Mouse (Mus musculus) CH12.LX (cell line): ENCODE measurements around the gene B3gnt3. TPM values are rescaled to one million over a fixed set of nuclear protein-coding genes. Genes with fewer than 3 reads are reported as not detected.

Experiments used
- DNase-seq: peaks from one replicate; pipeline ENCODE4 v3.0.0-alpha.2; 2013; ENCODE audit errors: extremely low read depth
- H3K27ac ChIP-seq: 2 replicates; pipeline ENCODE4 v1.5.1; 2012; ENCODE audit warnings: low read depth, mild to moderate bottlenecking, control low read depth, moderate library complexity; ENCODE audit not compliant: insufficient read depth
- H3K27me3 ChIP-seq: replicated peaks from 2 replicates; pipeline ENCODE3; 2012; ENCODE audit warnings: inconsistent platforms
- H3K36me3 ChIP-seq, 2 experiments: replicated peaks in 1 of 2; 2 replicates each; pipeline versions ENCODE3 to v1.6.1; 2012; ENCODE audit warnings: inconsistent platforms in 1 of 2, low read length in 1 of 2, mild to moderate bottlenecking in 1 of 2, mixed read lengths in 1 of 2, moderate library complexity in 1 of 2; ENCODE audit not compliant: control insufficient read depth in 1 of 2, insufficient read depth in 1 of 2
- H3K4me1 ChIP-seq, 2 experiments: 2 replicates each; pipeline ENCODE4 v1.6.1; 2012; ENCODE audit warnings: inconsistent platforms in 1 of 2, moderate library complexity in 1 of 2; ENCODE audit not compliant: insufficient read depth in 2 of 2, control insufficient read depth in 1 of 2
- H3K4me2 ChIP-seq: 2 replicates; pipeline ENCODE4 v1.6.1; 2012; ENCODE audit warnings: low read depth, mild to moderate bottlenecking, control low read depth; ENCODE audit not compliant: poor library complexity, insufficient read depth, severe bottlenecking
- H3K4me3 ChIP-seq, 3 experiments: fragments of 150-350 bp in 1 of 3; sonication (generic) in 1 of 3; replicated peaks in 1 of 3; 2 replicates each; pipeline versions ENCODE3 to v1.5.1; 2011 to 2012; ENCODE audit warnings: low read depth in 2 of 3, low read length in 2 of 3, mild to moderate bottlenecking in 2 of 3, moderate library complexity in 2 of 3, control low read depth in 1 of 3, improper control_type of control experiment in 1 of 3, inconsistent platforms in 1 of 3, mixed read lengths in 1 of 3; ENCODE audit not compliant: poor library complexity in 1 of 3
- H3K79me2 ChIP-seq: replicated peaks from 2 replicates; pipeline ENCODE4 v1.6.1; 2012; ENCODE audit warnings: mild to moderate bottlenecking, moderate library complexity; ENCODE audit not compliant: control insufficient read depth, poor library complexity, insufficient read depth, severe bottlenecking; ENCODE audit errors: extremely low read depth
- H3K9ac ChIP-seq: 2 replicates; pipeline ENCODE4 v1.6.1; 2012; ENCODE audit warnings: low read depth, mild to moderate bottlenecking, control low read depth, moderate library complexity; ENCODE audit not compliant: insufficient read depth
- H3K9me3 ChIP-seq: replicated peaks from 2 replicates; pipeline ENCODE3; 2012; ENCODE audit warnings: low read length, inconsistent platforms, mixed read lengths
- BHLHE40 ChIP-seq: IDR thresholded peaks from 2 replicates; pipeline ENCODE4 v1.6.1; 2011; ENCODE audit warnings: mild to moderate bottlenecking, low read depth, low read length, improper control_type of control experiment
- CHD2 ChIP-seq: IDR thresholded peaks from 2 replicates; pipeline ENCODE4 v1.6.1; 2011; ENCODE audit warnings: low read length, improper control_type of control experiment
- EP300 ChIP-seq: IDR thresholded peaks from 2 replicates; pipeline ENCODE4 v1.6.1; 2011; ENCODE audit warnings: low read length, improper control_type of control experiment
- IRF4 ChIP-seq: IDR thresholded peaks from 2 replicates; pipeline ENCODE4 v1.6.1; 2014; ENCODE audit warnings: low read depth, mild to moderate bottlenecking, inconsistent platforms, low read length, improper control_type of control experiment
- KAT2A ChIP-seq: IDR thresholded peaks from 2 replicates; pipeline ENCODE4 v1.6.1; 2012; ENCODE audit warnings: low read length, improper control_type of control experiment, inconsistent platforms; ENCODE audit not compliant: insufficient replicate concordance
- MAFK ChIP-seq: IDR thresholded peaks from 2 replicates; pipeline ENCODE4 v1.6.1; 2011; ENCODE audit warnings: low read length, improper control_type of control experiment; ENCODE audit not compliant: insufficient replicate concordance
- MAZ ChIP-seq: IDR thresholded peaks from 2 replicates; pipeline ENCODE4 v1.6.1; 2012; ENCODE audit warnings: low read depth, mild to moderate bottlenecking, inconsistent platforms, low read length, improper control_type of control experiment, moderate library complexity
- RAD21 ChIP-seq: IDR thresholded peaks from 2 replicates; pipeline ENCODE4 v1.6.1; 2011; ENCODE audit warnings: low read depth, mild to moderate bottlenecking, low read length, improper control_type of control experiment, moderate library complexity
- SIN3A ChIP-seq: IDR thresholded peaks from 2 replicates; pipeline ENCODE4 v1.6.1; 2012; ENCODE audit warnings: low read length, improper control_type of control experiment, inconsistent platforms
- SMC3 ChIP-seq: IDR thresholded peaks from 2 replicates; pipeline ENCODE4 v1.6.1; 2011; ENCODE audit warnings: low read depth, low read length, improper control_type of control experiment
- TBP ChIP-seq: conservative IDR thresholded peaks from 2 replicates; pipeline ENCODE4 v1.6.1; 2011; ENCODE audit warnings: low read depth, low read length, improper control_type of control experiment
- TCF12 ChIP-seq: IDR thresholded peaks from 2 replicates; pipeline ENCODE4 v1.6.1; 2014; ENCODE audit warnings: low read depth, mild to moderate bottlenecking, inconsistent platforms, low read length, improper control_type of control experiment
- ZC3H11A ChIP-seq: IDR thresholded peaks from 2 replicates; pipeline ENCODE4 v1.6.1; 2012; ENCODE audit warnings: low read depth, mild to moderate bottlenecking, inconsistent platforms, low read length, improper control_type of control experiment
- ZKSCAN1 ChIP-seq: IDR thresholded peaks from 2 replicates; pipeline ENCODE4 v1.6.1; 2012; ENCODE audit warnings: low read depth, inconsistent platforms, low read length, improper control_type of control experiment, borderline replicate concordance
- ZNF384 ChIP-seq: IDR thresholded peaks from 2 replicates; pipeline ENCODE4 v1.6.1; 2012; ENCODE audit warnings: low read depth, low read length, improper control_type of control experiment, inconsistent platforms
- dilution Hi-C: fragments of 300-500 bp; cut with MboI; formaldehyde crosslinking; loops from 2 replicates; pipeline ENCODE4 v1.14.3; 2020; ENCODE audit warnings: low sequenced_read_pairs; ENCODE audit not compliant: extremely low pct_unique_long_range_greater_than_20kb, extremely low pct_ligation_motif_present
- in situ Hi-C: fragments of 300-500 bp; cut with MboI; formaldehyde crosslinking; loops from 3 replicates; pipeline ENCODE4 v1.14.3; 2019; ENCODE audit warnings: low sequenced_read_pairs, low pct_ligation_motif_present, low pct_unique_long_range_greater_than_20kb, mixed read lengths
- polyA plus RNA-seq: library from polyadenylated mRNA; unstranded; fragments of >175 nt; gene quantifications from 2 replicates; pipeline ENCODE4 v1.2.1, GENCODE M21; 2012; ENCODE audit warnings: low read depth; ENCODE audit not compliant: insufficient read length
- total RNA-seq, 2 experiments: library from RNA; depleted of rRNA; stranded (reverse); fragments of 300-350 nt in 1 of 2; fragments of >200 nt in 1 of 2; gene quantifications; 2 replicates each; pipeline ENCODE4 v1.2.3; 2012 to 2014

B3gnt3 gene
- total and polyA plus RNA-seq, 3 experiments, result 0.24 to 0.98 TPM; not detected in 1

DNA sequence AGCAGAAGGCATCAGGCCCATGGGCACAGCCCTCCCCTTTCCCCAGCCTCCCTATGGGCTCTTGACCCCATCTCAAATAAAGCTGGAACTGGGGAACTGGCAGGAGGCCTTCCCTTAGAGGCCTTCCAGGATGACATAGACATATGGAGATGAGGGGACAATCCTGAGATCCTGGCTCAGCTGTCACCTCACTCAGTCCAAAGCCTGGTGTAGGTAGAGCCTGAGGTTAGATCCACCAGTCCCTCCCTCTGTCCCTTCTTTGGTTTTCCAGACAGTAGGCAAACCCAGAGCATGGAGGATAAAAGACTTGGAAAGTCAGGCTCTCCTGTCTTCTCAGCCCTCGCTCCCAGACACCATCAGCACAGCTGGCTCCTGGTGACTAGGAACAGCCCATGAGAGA, 34.7 kb downstream of the B3gnt3 start:
- TF ChIP-seq ZNF384 (no peak), SMC3 (no peak), TBP (no peak), ZKSCAN1 (no peak)
- dilution Hi-C loops (no loop called here), in situ Hi-C loops (no loop called here)
- H3K27me3 ChIP-seq, result peaks cover 39% of the 10 kb centered on the region
- DNase-seq, result no peak
- no peaks in the 10 kb centered on the region for H3K9me3 ChIP-seq
- no peak overlapping the region for H3K27ac ChIP-seq
- H3K79me2 ChIP-seq, result no peaks in the 10 kb centered on the region
- no peaks in the 10 kb centered on the region for H3K36me3 ChIP-seq
- H3K4me3 ChIP-seq, result no peak overlapping the region
- no peak overlapping the region for H3K9ac ChIP-seq
- no peak overlapping the region for H3K4me2 ChIP-seq
- peaks cover 23 to 49% of the 10 kb centered on the region in 2 experiments for H3K4me1 ChIP-seq

DNA sequence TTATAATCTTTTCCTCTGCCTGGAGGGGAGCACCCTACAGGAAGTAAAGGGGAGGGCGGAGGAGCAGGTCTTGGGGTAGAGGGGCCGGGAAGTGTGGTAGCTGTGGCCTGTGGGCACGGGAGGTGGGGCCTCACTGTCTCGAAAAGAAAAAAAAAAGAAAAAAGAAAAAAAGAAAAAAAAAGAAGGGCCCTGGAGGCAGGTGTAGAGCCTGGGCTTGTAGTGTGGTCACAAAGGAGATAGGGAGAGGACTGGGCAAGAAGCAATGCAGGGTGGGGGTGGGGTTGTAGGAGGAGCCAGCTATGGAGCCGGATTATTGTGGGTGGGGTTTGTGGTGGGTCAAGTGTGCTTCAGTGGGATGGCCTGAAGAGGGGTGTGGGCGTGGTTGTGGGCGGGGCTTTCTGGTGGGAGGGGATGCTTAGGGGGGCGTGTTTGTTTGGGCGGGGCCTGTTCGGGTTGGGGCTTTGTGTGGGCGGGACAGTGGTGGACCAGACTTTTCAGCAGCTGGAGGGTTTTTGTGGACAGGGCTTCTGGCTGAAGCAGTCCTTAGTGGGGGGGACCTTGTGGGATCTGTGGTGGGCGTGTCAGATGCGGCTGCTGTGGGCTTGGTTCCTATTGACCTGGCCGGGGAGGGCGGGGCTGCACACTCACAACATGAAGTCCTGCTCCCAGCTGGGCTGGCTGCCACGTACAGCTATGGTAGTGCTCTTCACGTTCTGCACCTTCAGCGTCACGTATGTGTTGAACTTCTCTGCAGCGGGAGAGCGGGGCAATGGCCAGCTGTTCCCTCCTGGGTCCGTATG, 36.1 kb downstream of the B3gnt3 start:
- DNase-seq, result peak; percentile 78
- Histone ChIP-seq H3K9me3 (no peaks in the 10 kb centered on the region), H3K79me2 (no peaks in the 10 kb centered on the region), H3K36me3 (no peaks in the 10 kb centered on the region), H3K9ac (no peak overlapping the region), H3K4me2 (peak overlapping the region; percentile 35), H3K27me3 (peaks cover 35% of the 10 kb centered on the region), H3K4me1 (peaks cover 19 to 40% of the 10 kb centered on the region in 2 experiments), H3K27ac (no peak overlapping the region), H3K4me3 (peak overlapping the region in 2 of 3 experiments; percentile 34 to 49)
- in situ Hi-C loops, result no loop called here
- dilution Hi-C loops, result no loop called here
- TF ChIP-seq ZC3H11A (no peak), CHD2 (0 out of 2 replicates have a peak, but pooled peaks have one; percentile 12), KAT2A (no peak), ZNF384 (peak; percentile 76), TBP (no peak), EP300 (no peak), RAD21 (no peak), MAZ (0 out of 2 replicates have a peak, but pooled peaks have one; percentile 41), TCF12 (0 out of 2 replicates have a peak, but pooled peaks have one; percentile 11), SIN3A (peak; percentile 56; the same call in 1 of the 2 replicates), MAFK (no peak), BHLHE40 (peak; percentile 5; the same call in 1 of the 2 replicates), ZKSCAN1 (no peak), IRF4 (no peak)
